Mouse (Mus musculus): ENCODE data around the gene Abr. TPM values are rescaled to one million over a fixed set of nuclear protein-coding genes. Genes with fewer than 3 reads are reported as not detected.

Abr gene
- polyA plus RNA-seq, 1 experiment from 2014 or later = 136 TPM

DNA sequence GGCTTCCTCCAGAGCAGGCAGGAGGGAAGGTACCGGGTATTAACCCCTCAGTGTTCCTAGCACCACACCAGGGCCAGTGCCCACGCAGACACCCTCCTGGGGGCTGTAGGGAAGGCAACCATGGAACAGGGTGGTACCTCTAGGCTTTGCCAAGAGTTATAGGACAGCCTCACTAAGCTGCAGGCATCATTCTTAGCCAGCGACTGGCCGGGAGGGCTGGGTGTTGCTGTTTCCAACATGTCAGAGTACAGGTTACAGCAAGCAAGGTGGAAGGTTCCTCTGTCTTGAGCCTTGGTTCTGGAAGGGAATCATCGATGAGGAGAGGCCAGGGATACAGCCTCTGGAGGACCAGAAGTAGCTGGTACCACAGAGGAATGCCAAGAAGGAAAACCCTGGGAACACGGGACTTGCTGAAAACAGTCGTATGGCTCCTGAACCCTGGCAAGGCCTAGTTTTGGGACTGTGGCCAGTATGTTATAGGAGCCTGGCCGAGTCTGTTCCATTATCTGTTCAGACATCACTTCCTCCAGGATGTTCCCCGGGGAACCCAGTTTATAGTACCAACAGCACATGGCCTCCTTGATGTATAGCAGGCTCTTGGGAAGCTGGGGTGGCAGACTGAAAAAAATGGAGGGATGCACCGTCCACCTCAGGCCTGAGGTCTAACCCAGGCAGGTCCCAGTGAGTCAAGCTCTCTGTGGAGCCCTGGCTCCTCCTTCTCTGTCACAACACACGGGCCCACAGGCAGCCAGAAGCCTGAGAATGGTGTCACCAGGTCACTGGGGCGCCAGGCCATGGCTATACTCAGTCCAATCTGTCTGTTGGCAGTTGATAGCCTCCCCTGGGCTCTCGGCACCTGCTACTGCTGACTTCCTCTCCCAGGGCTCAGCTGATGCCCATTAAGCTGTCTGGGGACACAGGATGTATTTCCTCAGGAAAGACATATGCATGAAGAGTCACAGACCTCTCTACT lies 112.1 kb downstream of the Abr start:
- H3K9ac ChIP-seq (replicated peaks; ENCODE audit: low read length) = no peak overlapping the region
- H3K4me3 ChIP-seq (replicated peaks; ENCODE audit: low read depth, low read length) = no peak overlapping the region
- H3K4me2 ChIP-seq (ENCODE audit: low read length) = no peak overlapping the region
- WGBS = 84% methylated on average over 13 of the region's 13 CpGs
- H3K27me3 ChIP-seq (ENCODE audit: control insufficient read depth, insufficient read depth, low read length) = no peaks in the 10 kb centered on the region
- H3K4me1 ChIP-seq (ENCODE audit: control insufficient read depth, insufficient read depth, low read length) = peaks cover 35% of the 10 kb centered on the region
- H3K36me3 ChIP-seq (ENCODE audit: control insufficient read depth, insufficient read depth, low read length) = no peaks in the 10 kb centered on the region
- H3K27ac ChIP-seq (replicated peaks; ENCODE audit: low read depth, low read length) = peak overlapping the region; percentile 89
- ATAC-seq (ENCODE audit: low FRiP score, low TSS enrichment) (no peak), DNase-seq (no peak)
- H3K9me3 ChIP-seq (ENCODE audit: control insufficient read depth, low read length) = no peaks in the 10 kb centered on the region

DNA sequence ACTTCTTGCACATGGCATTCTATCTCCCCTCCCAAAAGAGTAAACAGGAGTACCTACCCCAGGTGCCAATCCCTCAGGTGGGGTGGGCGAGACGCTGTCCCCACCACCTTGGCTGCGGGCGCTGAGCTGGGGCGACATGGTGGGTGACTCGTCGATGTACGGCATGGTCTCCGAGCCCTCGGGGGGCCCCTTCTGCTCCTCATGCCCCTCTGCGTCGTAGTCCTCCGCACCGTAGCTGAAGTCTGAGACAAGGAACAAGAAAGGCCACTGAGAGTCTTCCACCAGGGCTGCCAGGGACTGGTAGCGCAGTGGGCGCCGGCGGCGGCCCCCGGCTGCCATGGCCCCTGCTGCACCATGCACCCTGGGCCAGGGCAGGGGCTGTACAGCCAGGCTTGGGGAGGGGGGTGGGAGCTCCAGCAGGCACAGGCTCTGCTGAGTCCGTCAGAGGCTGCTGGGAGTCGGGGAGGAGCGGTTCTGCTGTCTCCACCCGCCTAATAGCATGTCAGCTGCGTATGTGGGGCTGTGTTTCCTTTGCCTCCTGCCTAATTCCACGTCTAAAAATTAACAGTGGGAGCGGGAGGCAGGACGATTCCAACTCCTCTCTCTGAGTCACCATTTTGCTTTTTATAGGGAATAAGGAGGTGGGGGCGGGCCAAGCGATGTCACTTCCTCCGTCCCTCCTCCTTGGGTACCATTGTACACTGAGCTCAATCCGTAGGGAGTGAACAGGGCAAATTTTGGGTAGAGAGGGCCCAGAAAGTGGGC lies 113.1 kb downstream of the Abr start:
- Histone ChIP-seq H3K36me3 (ENCODE audit: control insufficient read depth, insufficient read depth, low read length) (no peaks in the 10 kb centered on the region), H3K4me2 (ENCODE audit: low read length) (no peak overlapping the region), H3K4me3 (replicated peaks; ENCODE audit: low read depth, low read length) (no peak overlapping the region), H3K27ac (replicated peaks; ENCODE audit: low read depth, low read length) (peak overlapping the region; percentile 89), H3K27me3 (ENCODE audit: control insufficient read depth, insufficient read depth, low read length) (no peaks in the 10 kb centered on the region), H3K9ac (replicated peaks; ENCODE audit: low read length) (0 out of 2 replicates have a peak overlapping the region, but pooled peaks have one; percentile 23), H3K9me3 (ENCODE audit: control insufficient read depth, low read length) (no peaks in the 10 kb centered on the region), H3K4me1 (ENCODE audit: control insufficient read depth, insufficient read depth, low read length) (peaks cover 35% of the 10 kb centered on the region)
- ATAC-seq (ENCODE audit: low FRiP score, low TSS enrichment) (no peak), DNase-seq (no peak)
- WGBS = 91% methylated on average over 32 of the region's 32 CpGs

DNA sequence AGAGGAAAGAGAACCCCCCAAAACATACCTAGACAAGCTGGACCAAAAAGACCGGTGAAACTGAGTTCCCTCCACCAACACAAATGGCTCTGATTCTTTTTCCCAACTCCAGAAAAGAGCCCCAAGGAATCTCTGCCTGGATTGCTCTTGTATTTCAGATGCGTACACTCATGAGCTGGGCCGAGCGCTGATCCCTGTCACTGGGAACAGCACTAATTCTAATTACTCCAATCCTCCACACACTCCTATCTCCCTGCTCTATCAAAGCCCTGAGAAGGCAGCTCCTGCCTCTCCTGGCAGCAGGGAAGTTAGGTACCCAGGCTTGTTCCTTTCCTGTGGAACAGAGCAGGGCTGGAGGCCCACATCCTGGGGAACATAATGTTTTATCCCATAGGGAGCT lies 114.0 kb downstream of the Abr start:
- 34% methylated on average over 4 of the region's 4 CpGs for WGBS
- Histone ChIP-seq H3K27ac (replicated peaks; ENCODE audit: low read depth, low read length) (peak overlapping the region; percentile 89), H3K4me2 (ENCODE audit: low read length) (peak overlapping the region; percentile 35), H3K27me3 (ENCODE audit: control insufficient read depth, insufficient read depth, low read length) (no peaks in the 10 kb centered on the region), H3K9me3 (ENCODE audit: control insufficient read depth, low read length) (no peaks in the 10 kb centered on the region), H3K36me3 (ENCODE audit: control insufficient read depth, insufficient read depth, low read length) (no peaks in the 10 kb centered on the region), H3K4me3 (replicated peaks; ENCODE audit: low read depth, low read length) (no peak overlapping the region), H3K4me1 (ENCODE audit: control insufficient read depth, insufficient read depth, low read length) (peaks cover 35% of the 10 kb centered on the region), H3K9ac (replicated peaks; ENCODE audit: low read length) (peak overlapping the region; percentile 34; the same call in 1 of the 2 replicates)
- DNase-seq (peak; percentile 70), ATAC-seq (ENCODE audit: low FRiP score, low TSS enrichment) (no peak)

DNA sequence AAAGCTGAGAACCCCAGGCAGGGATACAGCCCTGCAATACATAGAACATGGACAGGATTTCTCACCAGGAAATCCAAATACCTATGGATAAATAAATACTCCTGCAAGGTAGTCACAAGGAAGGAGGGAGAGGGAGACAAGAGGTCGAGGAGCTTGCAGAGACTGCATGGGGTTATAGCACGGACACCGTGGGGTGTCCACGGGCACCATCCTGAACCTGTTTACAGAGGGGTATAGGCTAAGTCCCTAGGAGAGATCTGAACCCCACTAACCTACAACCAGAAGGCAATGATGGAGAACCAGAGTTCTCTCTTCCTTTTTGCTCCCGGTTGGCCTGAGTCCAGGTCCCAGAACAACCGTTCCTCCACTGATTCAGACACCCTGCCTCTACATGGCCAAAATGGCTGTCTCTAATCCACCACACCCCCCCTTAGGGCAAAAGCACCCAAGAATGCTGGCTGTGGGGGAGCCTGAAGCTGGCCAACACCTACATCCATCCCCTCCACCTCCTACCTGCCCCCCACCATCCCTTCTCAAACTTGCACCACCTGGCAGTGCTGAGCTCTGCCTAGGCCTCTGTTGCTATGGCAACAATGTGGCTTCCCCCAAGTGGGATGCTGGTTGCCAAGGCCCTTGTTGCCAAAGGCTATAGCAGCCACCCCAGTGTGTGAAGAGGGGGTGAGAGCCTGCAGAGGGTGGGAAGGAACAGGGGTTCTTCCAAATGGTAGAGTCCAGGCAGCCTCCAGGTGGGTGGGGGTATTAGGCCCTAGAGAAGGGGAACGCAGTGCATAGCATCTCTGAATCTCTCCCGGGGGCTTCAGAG lies 114.6 kb downstream of the Abr start:
- 66% methylated on average over 8 of the region's 8 CpGs for WGBS
- DNase-seq (peak; percentile 91), ATAC-seq (ENCODE audit: low FRiP score, low TSS enrichment) (peak; percentile 84)
- peak overlapping the region; percentile 35 for H3K4me2 ChIP-seq (ENCODE audit: low read length)
- H3K27me3 ChIP-seq (ENCODE audit: control insufficient read depth, insufficient read depth, low read length) = no peaks in the 10 kb centered on the region
- H3K27ac ChIP-seq (replicated peaks; ENCODE audit: low read depth, low read length) = peak overlapping the region; percentile 89
- no peaks in the 10 kb centered on the region for H3K9me3 ChIP-seq (ENCODE audit: control insufficient read depth, low read length)
- no peaks in the 10 kb centered on the region for H3K36me3 ChIP-seq (ENCODE audit: control insufficient read depth, insufficient read depth, low read length)
- H3K4me1 ChIP-seq (ENCODE audit: control insufficient read depth, insufficient read depth, low read length) = peaks cover 35% of the 10 kb centered on the region
- H3K9ac ChIP-seq (replicated peaks; ENCODE audit: low read length) = 0 out of 2 replicates have a peak overlapping the region, but pooled peaks have one; percentile 10
- no peak overlapping the region for H3K4me3 ChIP-seq (replicated peaks; ENCODE audit: low read depth, low read length)

DNA sequence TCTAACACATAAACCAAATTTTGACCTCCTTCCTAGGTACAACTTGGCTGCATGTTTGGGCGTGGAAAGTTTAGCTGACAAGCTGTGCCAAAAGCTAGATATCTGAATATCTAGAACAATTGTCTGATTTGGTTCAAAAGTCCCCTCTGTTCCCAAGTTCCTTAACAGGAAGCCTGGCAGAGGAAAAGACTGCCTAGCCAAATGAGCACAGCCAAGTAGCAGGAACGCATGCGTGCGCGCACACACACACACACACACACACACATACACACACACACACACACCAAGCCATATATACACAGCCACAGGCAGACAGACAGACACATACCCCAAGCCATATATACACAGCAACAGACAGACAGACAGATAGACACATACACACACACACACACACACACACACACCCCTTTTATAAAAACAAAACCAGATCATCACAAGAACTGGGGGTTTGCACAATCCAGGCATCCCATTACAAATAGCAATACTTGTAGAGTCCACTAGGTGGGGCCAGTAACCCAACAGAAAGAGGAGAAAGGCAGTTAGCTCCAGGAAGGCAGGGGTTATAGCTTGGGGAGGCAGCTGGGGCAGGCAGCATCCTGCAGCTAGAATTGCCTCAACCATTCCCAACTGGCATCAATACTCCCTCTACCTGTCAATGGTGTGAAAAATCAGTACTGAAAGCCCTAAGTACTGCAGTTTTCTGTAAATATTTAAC lies 115.4 kb downstream of the Abr start:
- Histone ChIP-seq H3K36me3 (ENCODE audit: control insufficient read depth, insufficient read depth, low read length) (no peaks in the 10 kb centered on the region), H3K4me2 (ENCODE audit: low read length) (no peak overlapping the region), H3K4me3 (replicated peaks; ENCODE audit: low read depth, low read length) (no peak overlapping the region), H3K9me3 (ENCODE audit: control insufficient read depth, low read length) (no peaks in the 10 kb centered on the region), H3K27me3 (ENCODE audit: control insufficient read depth, insufficient read depth, low read length) (no peaks in the 10 kb centered on the region), H3K9ac (replicated peaks; ENCODE audit: low read length) (no peak overlapping the region), H3K27ac (replicated peaks; ENCODE audit: low read depth, low read length) (peak overlapping the region; percentile 89), H3K4me1 (ENCODE audit: control insufficient read depth, insufficient read depth, low read length) (peaks cover 35% of the 10 kb centered on the region)
- ATAC-seq (ENCODE audit: low FRiP score, low TSS enrichment) (no peak), DNase-seq (peak; percentile 87)
- WGBS = 86% methylated on average over 5 of the region's 5 CpGs

DNA sequence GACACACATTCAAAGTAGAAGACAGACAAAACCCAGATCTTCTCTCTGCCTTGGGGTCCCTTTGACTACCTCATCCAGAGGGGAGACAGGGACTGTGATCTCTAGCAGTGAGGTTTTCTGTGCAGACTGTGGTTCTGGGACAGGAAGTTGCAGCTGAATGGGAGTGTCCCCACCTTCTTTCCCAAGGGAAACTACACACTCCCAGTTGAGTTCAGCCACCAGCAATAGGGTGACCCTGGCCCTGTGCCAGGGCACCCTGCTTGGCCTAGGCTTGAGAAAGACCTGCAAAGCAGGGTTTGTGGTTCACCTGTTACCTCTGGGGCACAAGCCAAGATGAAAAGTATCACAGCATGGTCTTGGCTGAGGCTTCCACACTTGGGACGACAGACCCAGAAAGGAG lies 117.0 kb downstream of the Abr start:
- Histone ChIP-seq H3K27me3 (ENCODE audit: control insufficient read depth, insufficient read depth, low read length) (no peaks in the 10 kb centered on the region), H3K27ac (replicated peaks; ENCODE audit: low read depth, low read length) (no peak overlapping the region), H3K4me1 (ENCODE audit: control insufficient read depth, insufficient read depth, low read length) (peaks cover 30% of the 10 kb centered on the region), H3K4me3 (replicated peaks; ENCODE audit: low read depth, low read length) (no peak overlapping the region), H3K9ac (replicated peaks; ENCODE audit: low read length) (no peak overlapping the region), H3K4me2 (ENCODE audit: low read length) (no peak overlapping the region), H3K36me3 (ENCODE audit: control insufficient read depth, insufficient read depth, low read length) (no peaks in the 10 kb centered on the region), H3K9me3 (ENCODE audit: control insufficient read depth, low read length) (no peaks in the 10 kb centered on the region)
- 90% methylated on average over 1 of the region's 1 CpGs for WGBS
- ATAC-seq (ENCODE audit: low FRiP score, low TSS enrichment) (no peak), DNase-seq (no peak)

DNA sequence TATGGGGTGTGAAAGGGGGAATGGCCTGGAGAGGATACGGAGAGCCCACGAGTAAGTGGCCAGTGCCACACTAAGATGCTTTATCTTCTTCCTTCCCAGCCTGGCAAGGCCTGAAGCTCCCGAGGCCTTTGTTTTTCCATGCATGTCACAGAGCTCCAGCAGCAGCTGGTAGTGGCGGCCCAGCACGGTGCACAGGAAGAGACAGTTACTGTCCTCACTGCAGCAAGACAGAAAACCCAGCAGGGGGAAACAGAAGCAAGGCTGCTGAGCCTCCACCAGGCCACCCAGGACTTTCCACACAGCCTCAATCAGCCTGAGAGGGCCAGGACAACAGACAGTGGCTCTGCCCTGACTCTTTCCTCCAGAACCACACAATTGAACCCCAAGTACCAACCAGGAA lies 118.1 kb downstream of the Abr start:
- DNase-seq = no peak
- H3K27ac ChIP-seq (replicated peaks; ENCODE audit: low read depth, low read length) = no peak overlapping the region
- H3K4me3 ChIP-seq (replicated peaks; ENCODE audit: low read depth, low read length) = no peak overlapping the region
- 0 out of 2 replicates have a peak overlapping the region, but pooled peaks have one; percentile 9 for H3K9ac ChIP-seq (replicated peaks; ENCODE audit: low read length)
- no peaks in the 10 kb centered on the region for H3K36me3 ChIP-seq (ENCODE audit: control insufficient read depth, insufficient read depth, low read length)
- H3K27me3 ChIP-seq (ENCODE audit: control insufficient read depth, insufficient read depth, low read length) = no peaks in the 10 kb centered on the region
- H3K4me2 ChIP-seq (ENCODE audit: low read length) = no peak overlapping the region
- H3K4me1 ChIP-seq (ENCODE audit: control insufficient read depth, insufficient read depth, low read length) = peaks cover 22% of the 10 kb centered on the region
- no peaks in the 10 kb centered on the region for H3K9me3 ChIP-seq (ENCODE audit: control insufficient read depth, low read length)
- WGBS = 79% methylated on average over 5 of the region's 5 CpGs
- no peak for ATAC-seq (ENCODE audit: low FRiP score, low TSS enrichment)

DNA sequence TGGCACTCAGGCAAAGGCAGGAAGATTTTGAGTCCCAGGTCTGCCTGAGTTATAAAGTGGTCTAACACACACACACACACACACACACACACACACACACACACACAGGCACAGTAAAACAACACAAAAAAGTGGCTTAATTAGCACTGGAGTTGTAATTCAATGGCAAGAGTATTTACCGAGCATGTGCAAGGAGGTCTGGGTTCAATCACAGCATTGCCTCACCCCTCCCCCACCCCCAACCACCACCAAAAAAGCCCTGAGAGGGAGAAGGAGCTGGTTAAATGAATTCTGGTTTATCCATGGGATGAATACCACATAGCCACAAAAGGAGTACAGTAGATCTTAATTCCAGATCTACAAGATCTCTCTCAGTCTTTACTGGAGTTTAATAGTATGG lies 122.1 kb downstream of the Abr start:
- 33% methylated on average over 1 of the region's 1 CpGs for WGBS
- no peak for DNase-seq
- Histone ChIP-seq H3K27ac (replicated peaks; ENCODE audit: low read depth, low read length) (no peak overlapping the region), H3K27me3 (ENCODE audit: control insufficient read depth, insufficient read depth, low read length) (no peaks in the 10 kb centered on the region), H3K4me3 (replicated peaks; ENCODE audit: low read depth, low read length) (no peak overlapping the region), H3K9me3 (ENCODE audit: control insufficient read depth, low read length) (no peaks in the 10 kb centered on the region), H3K9ac (replicated peaks; ENCODE audit: low read length) (0 out of 2 replicates have a peak overlapping the region, but pooled peaks have one; percentile 12), H3K36me3 (ENCODE audit: control insufficient read depth, insufficient read depth, low read length) (no peaks in the 10 kb centered on the region), H3K4me1 (ENCODE audit: control insufficient read depth, insufficient read depth, low read length) (peaks cover 5% of the 10 kb centered on the region), H3K4me2 (ENCODE audit: low read length) (no peak overlapping the region)
- no peak for ATAC-seq (ENCODE audit: low FRiP score, low TSS enrichment)

All from midbrain, embryonic 14.5 days (tissue).